Mouse (Mus musculus) layer of hippocampus, adult 18-20 months (tissue): ENCODE results near the gene Tiam1. TPM values are rescaled to one million over a fixed set of nuclear protein-coding genes. Genes with fewer than 3 reads are reported as not detected.

Experiments
- DNase-seq, 2 experiments: peaks; one replicate each; pipeline ENCODE4 v3.0.0; 2022; ENCODE audit warnings: low spot score in 2 of 2
- total RNA-seq, 2 experiments: library from RNA; stranded (reverse); gene quantifications; 2 replicates each; pipeline ENCODE4 v1.2.3; 2021

The Tiam1 gene
- total RNA-seq, 2 experiments from 2014 or later, result 109 to 111 TPM

DNA sequence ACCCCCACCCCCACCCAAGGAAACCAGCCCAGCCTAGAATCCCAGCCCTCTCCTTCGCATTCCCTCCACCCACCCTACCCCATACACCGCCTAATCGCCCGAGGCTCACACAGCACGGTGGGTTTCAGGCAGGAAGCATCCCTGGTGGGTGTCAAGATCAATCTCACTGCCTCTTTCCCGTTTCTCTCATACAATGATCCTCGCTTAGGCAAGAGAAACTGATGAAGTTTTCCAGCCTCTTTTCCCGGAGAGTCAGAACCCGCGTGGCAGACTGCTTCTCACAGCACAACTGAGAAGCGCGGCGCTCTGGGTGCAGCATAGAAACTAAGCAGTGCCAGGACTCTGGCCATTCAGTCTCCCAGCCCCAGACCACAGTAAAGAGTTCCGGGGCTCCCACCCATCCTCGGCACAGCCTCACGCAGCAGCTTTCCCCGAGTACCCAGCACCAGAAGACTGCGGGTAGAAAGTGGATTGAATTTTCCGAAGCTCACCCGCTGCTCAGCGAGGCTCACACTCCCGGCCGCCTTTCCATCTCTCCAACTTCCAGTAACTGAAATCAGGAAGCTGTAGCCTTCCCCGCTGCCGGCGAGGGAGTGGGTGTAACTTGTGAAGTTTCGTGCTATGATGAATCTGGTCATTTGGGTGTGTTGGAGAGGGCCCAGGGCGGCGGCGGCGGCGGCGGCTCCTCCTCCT lies 183.2 kb downstream of the Tiam1 start:
- peak; percentile 64 to 76 for DNase-seq

- no peak for DNase-seq
Observed at GRCm38 (mm10) chr16:89958982-89959381, 184.6 kb downstream of the Tiam1 start.

DNA sequence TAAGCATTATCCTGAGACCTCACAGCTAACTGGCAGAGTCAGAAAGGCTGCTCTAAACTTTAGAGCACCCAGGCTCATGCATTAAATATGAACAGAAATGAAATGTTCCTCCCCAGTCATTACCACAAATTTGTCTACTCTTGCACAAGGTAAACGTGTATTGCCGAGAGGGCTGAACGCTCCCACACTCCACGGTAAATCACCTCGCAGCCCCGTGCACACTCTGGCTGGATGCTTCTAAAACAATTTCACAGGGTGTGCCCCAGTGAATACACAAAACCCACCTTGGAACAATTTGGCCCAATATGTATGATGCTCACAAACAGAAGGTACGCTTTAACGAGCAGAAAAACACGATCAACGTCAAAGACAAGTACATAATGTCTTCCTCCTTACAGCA lies 185.5 kb downstream of the Tiam1 start:
- no peak for DNase-seq

DNA sequence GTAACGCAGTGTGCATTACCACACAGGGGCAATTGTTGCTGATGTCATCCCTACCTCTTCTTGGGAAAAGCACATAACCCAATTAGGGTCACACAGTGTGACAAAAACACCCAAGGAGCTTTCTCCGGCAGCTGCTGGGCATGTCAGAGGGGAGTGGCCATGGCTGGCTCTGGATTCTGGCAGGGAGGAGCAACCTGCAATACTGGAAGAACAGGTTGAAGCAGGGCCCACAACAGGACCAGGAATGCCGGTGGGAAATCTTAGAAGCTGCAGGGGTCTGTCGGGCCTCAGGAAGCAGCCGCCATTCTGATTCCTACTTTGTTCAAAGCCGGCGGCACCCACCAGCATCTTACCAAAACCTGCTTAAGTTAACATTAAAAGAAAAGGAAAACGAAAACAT lies 189.0 kb downstream of the Tiam1 start:
- DNase-seq, result no peak

DNA sequence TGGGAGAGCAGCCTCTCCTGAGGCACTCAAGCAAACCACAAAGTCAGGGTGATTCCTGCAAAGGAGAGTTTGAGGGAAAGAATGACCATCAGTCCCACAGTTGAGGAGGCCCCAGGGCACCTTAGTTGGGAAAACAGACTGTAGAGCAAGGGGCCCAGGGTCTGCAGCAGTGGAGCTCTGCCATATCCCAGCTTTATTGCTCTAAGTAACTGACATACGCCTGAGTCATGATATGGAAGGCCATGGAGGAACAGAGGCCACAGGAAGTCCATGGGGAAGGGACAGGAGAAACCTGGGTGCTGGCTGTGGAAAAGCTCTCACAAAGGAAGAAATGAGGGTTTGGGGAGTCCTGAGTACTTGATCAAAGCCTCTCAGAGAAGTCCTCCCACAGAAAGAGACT lies 189.5 kb downstream of the Tiam1 start:
- DNase-seq, result no peak

GRCm38 (mm10) chr16:89952821-89953220 lies 190.7 kb downstream of the Tiam1 start:
- no peak for DNase-seq

DNA sequence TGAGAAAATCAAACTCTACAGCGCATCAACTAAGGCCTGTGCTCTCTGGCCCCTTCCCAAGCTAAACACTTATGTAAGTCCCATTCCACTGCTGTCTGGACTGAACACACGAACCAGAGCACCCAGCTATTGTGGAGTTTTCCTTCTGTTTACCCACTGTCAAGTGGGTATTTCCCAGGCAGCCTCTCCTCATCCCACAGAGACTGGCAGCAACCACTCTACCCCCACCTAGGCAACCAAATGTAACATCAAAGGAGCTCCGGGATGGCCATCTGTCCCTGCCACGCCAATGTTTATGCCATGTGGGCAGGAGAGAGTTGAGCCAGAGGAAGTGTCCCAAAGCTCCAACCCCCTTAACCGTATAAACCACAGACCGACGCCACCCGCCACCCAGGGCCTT lies 192.8 kb downstream of the Tiam1 start:
- DNase-seq, result no peak

- DNase-seq, result no peak
Observed at GRCm38 (mm10) chr16:89950251-89950650, 193.3 kb downstream of the Tiam1 start.

GRCm38 (mm10) chr16:89948040-89948439 lies 195.5 kb downstream of the Tiam1 start:
- DNase-seq, result no peak

- DNase-seq, result no peak
Observed at GRCm38 (mm10) chr16:89946816-89947215, 196.8 kb downstream of the Tiam1 start.

GRCm38 (mm10) chr16:89944604-89945283 lies 198.8 kb downstream of the Tiam1 start:
- DNase-seq, result no peak

- DNase-seq, result no peak
Observed at GRCm38 (mm10) chr16:89944050-89944449, 199.5 kb downstream of the Tiam1 start.

GRCm38 (mm10) chr16:89943267-89943971 lies 200.2 kb downstream of the Tiam1 start:
- DNase-seq, result no peak

DNA sequence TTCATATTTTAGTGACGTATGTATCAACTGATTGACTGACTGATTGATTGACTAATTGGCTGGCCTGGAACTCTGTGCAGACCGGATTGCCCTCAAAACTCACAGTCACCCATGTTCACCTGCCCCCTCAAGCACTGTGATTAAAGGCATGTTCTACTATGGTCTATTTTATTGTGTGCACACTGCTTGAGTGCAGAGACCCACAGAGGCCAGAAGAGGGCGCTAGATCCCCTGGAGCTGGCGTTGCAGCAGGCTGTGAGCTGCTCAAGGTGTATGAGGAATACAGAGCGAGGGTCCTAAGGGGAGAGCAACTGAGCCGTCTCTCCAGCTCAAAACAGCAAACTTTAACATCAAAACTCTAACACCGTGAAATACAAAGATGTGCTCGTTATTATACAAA lies 202.9 kb downstream of the Tiam1 start:
- DNase-seq, result no peak

- no peak for DNase-seq
Observed at GRCm38 (mm10) chr16:89938277-89938676, 205.3 kb downstream of the Tiam1 start.

GRCm38 (mm10) chr16:89936571-89936970 lies 207.0 kb downstream of the Tiam1 start:
- peak; percentile 33 to 69 for DNase-seq

- no peak for DNase-seq
Observed at GRCm38 (mm10) chr16:89935398-89935797, 208.2 kb downstream of the Tiam1 start.

DNA sequence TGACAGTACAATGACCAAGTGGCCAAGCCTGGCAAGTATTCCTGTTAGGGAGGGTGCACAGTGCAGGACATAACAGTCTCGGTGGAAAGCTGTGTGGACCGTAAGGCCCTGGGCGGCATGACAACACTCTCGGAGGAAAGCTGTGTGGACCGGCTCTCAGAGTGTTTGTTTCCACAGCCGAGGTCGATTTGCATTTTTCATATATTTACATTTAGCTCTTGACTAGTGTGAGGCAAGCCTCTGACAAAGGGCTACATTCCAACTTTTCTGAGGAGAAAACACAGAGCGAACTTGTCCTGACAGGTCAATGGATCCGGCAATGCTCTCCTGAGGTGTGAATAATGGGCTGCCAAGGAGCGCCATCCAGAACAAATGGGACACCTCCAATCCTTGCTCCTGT lies 209.0 kb downstream of the Tiam1 start:
- DNase-seq, result no peak

GRCm38 (mm10) chr16:89933976-89934375 lies 209.6 kb downstream of the Tiam1 start:
- no peak for DNase-seq

DNA sequence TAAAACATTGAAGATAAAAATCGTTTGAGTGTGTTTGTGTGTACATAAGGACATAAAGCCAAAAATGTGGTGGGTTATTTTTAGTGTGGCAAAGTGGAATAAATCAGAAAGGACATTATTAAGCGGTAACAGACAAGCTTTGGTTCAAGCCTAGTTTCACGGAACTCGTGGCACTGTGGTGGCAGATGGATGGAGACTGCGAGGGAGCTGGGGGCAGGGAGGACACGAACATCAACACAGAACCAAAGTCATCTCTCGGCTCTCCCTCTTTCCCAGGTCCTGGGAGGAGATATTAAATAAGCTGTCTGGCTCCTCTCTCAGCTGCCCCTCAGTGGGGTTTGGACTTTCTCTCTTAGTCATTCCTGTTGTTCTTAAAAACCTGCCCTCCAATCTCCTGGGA lies 215.0 kb downstream of the Tiam1 start:
- DNase-seq, result no peak

DNA sequence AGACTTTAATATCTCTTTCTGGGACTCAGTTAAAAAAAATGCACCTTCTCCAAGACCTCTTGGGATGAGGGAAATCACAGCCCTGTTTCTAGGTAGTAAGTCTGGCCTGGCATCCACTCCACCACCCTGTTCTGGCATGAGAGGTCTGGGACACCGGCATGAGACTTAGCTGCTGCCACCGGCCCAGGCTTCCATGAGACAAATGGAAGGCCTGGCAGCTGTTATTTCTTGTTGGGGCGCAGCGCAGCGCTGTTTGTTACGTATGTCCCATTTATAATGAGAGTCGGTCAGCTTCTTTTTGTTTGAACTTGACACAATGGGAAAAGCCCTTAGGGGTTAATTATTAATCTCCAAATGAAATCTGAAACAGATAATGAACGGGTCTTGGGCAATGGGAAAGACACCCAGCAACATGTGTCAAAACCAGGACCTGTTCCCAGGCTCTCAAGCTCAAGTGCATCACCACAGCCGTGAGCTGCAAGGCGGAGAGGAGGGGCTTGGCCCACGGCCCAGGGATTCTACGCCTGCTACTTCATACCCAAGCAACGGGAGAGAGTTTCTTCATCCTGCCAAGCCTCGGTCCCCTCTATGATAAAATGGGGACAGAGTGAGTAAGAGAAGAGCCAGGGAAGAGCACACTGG lies 219.2 kb downstream of the Tiam1 start:
- DNase-seq, result peak in 1 of 2 experiments; percentile 70

DNA sequence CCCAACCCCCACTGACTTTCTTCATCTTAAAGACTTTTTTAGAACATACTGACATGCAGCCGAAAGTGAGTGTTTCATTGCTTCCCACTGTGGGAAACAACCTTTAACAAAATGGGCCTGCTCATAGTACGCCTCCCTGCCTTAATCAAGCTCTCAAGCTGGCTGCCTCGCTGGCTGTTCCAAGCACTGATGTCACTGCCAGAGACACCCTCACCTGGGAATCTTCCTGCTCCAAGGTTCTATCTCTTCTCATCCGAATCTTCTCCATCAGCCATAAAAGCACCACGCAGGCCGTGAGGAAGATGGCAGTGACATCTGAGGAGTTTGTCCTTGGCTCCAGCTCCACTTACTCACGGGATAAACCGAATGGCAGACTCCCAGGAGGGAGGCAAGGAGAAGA lies 220.3 kb downstream of the Tiam1 start:
- peak in 1 of 2 experiments; percentile 55 for DNase-seq
